Mouse (Mus musculus): ENCODE results near the gene Cldn24. TPM values are rescaled to one million over a fixed set of nuclear protein-coding genes. Genes with fewer than 3 reads are reported as not detected.
A peak's percentile ranks its signal among the peaks of the same experiment; 100 is the strongest.

Cldn24 gene
- polyA plus RNA-seq, 1 experiment = not detected

DNA sequence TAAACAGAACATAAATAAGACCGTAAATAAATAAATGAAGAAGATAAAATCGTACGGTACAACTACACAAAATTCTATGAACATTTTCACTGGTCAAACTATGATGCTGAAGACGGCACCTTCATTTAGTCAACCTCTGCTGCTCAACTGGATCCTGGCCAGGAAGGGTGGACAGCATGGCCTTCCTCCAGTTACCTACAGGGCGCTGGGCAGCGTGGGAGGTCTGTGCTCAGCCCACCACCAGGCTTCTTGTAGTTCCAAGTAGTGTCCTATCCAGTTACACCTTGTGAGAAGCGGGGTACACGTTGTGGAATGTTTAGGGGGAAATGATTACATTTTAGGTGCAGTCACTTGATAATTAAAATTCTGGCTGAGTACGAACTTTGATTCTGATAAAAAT is 5.0 kb downstream of the Cldn24 start:
- no peak overlapping the region for H3K4me3 ChIP-seq
- TF ChIP-seq TCF3 (IDR thresholded peaks at IDR 0.05; ENCODE audit: insufficient read length, low read depth) = no peak
- no peak overlapping the region for H3K4me2 ChIP-seq (ENCODE audit: low read depth)

DNA sequence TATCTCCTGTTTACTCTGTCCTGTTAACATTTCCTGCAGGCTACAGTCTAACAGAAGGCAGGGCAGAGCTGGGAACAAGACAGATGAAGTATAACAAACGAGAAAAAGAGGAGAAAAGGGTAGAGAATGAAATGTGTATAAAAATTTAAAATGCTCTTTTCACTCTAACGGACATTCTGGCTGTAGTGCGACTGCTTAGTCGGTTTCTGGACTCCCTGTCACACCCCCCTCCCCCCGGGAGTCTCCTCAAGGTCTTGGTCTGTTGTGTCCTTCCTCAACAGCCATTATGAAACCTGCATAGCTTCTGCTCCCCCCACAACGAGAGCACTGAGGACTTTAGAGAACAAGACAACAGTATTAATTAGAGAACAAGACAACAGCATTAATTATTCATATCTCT is 10.7 kb downstream of the Cldn24 start:
- Histone ChIP-seq H3K4me2 (ENCODE audit: low read depth) (no peak overlapping the region), H3K79me2 (ENCODE audit: control insufficient read depth, insufficient read depth) (no peaks in the 10 kb centered on the region), H3K27me3 (ENCODE audit: control insufficient read depth, insufficient read depth, insufficient read length) (no peaks in the 10 kb centered on the region), H3K4me3 (no peak overlapping the region), H3ac (ENCODE audit: control insufficient read depth, insufficient read length) (no peak overlapping the region), H3K36me3 (ENCODE audit: control insufficient read depth, insufficient read depth) (peaks cover 16% of the 10 kb centered on the region)
- TF ChIP-seq E2F4 (IDR thresholded peaks at IDR 0.05; ENCODE audit: insufficient read depth) = no peak

More for the DNA sequence above, 5.0 kb downstream of the Cldn24 start:
- no peak overlapping the region for H3ac ChIP-seq (ENCODE audit: control insufficient read depth, insufficient read length)
- H3K36me3 ChIP-seq (ENCODE audit: control insufficient read depth, insufficient read depth) = peaks cover 16% of the 10 kb centered on the region
- H3K79me2 ChIP-seq (ENCODE audit: control insufficient read depth, insufficient read depth) = no peaks in the 10 kb centered on the region
- no peaks in the 10 kb centered on the region for H3K27me3 ChIP-seq (ENCODE audit: control insufficient read depth, insufficient read depth, insufficient read length)

DNA sequence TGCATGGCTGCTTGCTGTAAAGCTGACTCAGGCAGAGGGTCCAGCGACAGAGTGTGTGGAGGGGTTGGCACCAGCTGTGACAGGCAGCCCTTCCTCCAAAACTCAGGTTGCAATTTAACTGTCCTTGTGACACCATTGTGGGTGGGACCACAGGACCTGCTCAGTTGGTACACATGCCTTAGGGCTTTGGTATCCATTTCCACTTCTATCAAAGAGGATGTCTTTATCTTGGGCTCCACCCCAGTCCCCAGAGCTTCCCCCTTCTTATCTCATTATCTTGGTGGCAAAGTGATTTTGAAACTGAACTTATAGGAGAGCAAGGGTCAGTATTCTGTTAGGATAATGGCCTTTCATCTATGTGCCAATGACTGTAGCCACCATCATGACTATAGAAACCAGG is 12.0 kb downstream of the Cldn24 start:
- TF ChIP-seq SRF (IDR thresholded peaks at IDR 0.05; ENCODE audit: control insufficient read depth, insufficient read length, low read depth) = no peak
- Histone ChIP-seq H3ac (ENCODE audit: control insufficient read depth, insufficient read length) (no peak overlapping the region), H3K4me3 (no peak overlapping the region), H3K79me2 (ENCODE audit: control insufficient read depth, insufficient read depth) (no peaks in the 10 kb centered on the region), H3K36me3 (ENCODE audit: control insufficient read depth, insufficient read depth) (peaks cover 14% of the 10 kb centered on the region), H3K4me2 (ENCODE audit: low read depth) (no peak overlapping the region), H3K27me3 (ENCODE audit: control insufficient read depth, insufficient read depth, insufficient read length) (no peaks in the 10 kb centered on the region)

DNA sequence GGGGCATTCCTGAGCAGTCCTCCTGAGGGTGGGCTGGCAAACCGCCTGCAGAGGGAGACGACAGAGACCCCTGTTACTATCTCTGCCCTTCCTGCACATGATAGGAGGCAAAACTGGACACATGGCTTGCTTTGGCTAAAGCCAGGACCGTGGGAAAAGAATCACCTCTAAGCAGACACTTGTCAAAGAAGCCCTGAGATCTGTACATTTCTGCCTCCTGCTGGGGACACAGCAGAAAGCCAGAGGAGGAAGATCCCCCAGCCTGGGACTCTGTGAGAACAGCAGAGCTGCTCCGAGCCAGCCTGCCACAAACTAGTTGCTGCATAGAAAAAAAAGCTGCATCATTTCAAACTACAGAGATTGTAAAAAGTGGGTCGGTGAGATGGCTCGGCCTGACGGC is 21.1 kb downstream of the Cldn24 start:
- TF ChIP-seq SRF (IDR thresholded peaks at IDR 0.05; ENCODE audit: control insufficient read depth, insufficient read length, low read depth) (no peak), USF1 (IDR thresholded peaks at IDR 0.05; ENCODE audit: low read depth) (no peak), TCF3 (IDR thresholded peaks at IDR 0.05; ENCODE audit: insufficient read length, low read depth) (no peak), POLR2AphosphoS2 (IDR thresholded peaks at IDR 0.05; ENCODE audit: insufficient read length, low read depth) (no peak), MYOG (IDR thresholded peaks at IDR 0.05; ENCODE audit: control insufficient read depth in 1 of 3, insufficient read depth in 1 of 3, insufficient read length in 2 of 3, low read depth in 2 of 3) (no peak)
- no peaks in the 10 kb centered on the region for H3K27me3 ChIP-seq (ENCODE audit: control insufficient read depth, insufficient read depth, insufficient read length)
- H3K79me2 ChIP-seq (ENCODE audit: control insufficient read depth, insufficient read depth) = no peaks in the 10 kb centered on the region
- peaks cover 31% of the 10 kb centered on the region for H3K36me3 ChIP-seq (ENCODE audit: control insufficient read depth, insufficient read depth)
- no peak overlapping the region for H3K4me3 ChIP-seq
- no peak overlapping the region for H3ac ChIP-seq (ENCODE audit: control insufficient read depth, insufficient read length)
- H3K4me2 ChIP-seq (ENCODE audit: low read depth) = no peak overlapping the region

DNA sequence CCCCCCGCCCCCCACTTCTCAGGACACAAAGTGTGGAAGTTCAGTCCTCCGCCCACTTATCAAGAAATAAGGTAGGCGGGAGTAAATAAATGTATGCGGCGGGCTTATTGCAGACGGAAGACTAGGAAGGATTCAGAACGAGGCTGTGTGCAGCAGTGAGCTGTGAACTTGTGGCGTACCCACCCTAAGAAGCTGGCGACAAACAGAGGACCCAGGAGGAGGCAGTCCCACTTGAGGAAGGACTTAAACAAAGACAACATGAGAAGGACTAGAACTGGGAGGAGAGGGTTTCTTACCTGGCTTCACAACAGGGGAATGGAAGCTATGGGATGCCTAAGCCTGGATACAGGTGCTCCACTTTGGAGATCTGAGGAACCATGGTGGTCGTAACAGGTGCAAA is 21.7 kb downstream of the Cldn24 start:
- Histone ChIP-seq H3K27me3 (ENCODE audit: control insufficient read depth, insufficient read depth, insufficient read length) (no peaks in the 10 kb centered on the region), H3ac (ENCODE audit: control insufficient read depth, insufficient read length) (no peak overlapping the region), H3K79me2 (ENCODE audit: control insufficient read depth, insufficient read depth) (no peaks in the 10 kb centered on the region), H3K36me3 (ENCODE audit: control insufficient read depth, insufficient read depth) (peaks cover 31% of the 10 kb centered on the region), H3K4me3 (no peak overlapping the region), H3K4me2 (ENCODE audit: low read depth) (no peak overlapping the region)
- TF ChIP-seq SRF (IDR thresholded peaks at IDR 0.05; ENCODE audit: control insufficient read depth, insufficient read length, low read depth) (no peak), MYOG (IDR thresholded peaks at IDR 0.05; ENCODE audit: control insufficient read depth in 1 of 3, insufficient read depth in 1 of 3, insufficient read length in 2 of 3, low read depth in 2 of 3) (no peak), POLR2A (IDR thresholded peaks at IDR 0.05; ENCODE audit: insufficient read length, low read depth) (no peak), MYOD1 (IDR thresholded peaks at IDR 0.05; ENCODE audit: control insufficient read depth in 1 of 3, insufficient read length in 2 of 3, low read depth in 2 of 3) (no peak), TCF12 (IDR thresholded peaks at IDR 0.05; ENCODE audit: insufficient read depth, poor library complexity, severe bottlenecking) (no peak), CEBPB (IDR thresholded peaks at IDR 0.05; ENCODE audit: insufficient read depth, poor library complexity, severe bottlenecking) (no peak)

DNA sequence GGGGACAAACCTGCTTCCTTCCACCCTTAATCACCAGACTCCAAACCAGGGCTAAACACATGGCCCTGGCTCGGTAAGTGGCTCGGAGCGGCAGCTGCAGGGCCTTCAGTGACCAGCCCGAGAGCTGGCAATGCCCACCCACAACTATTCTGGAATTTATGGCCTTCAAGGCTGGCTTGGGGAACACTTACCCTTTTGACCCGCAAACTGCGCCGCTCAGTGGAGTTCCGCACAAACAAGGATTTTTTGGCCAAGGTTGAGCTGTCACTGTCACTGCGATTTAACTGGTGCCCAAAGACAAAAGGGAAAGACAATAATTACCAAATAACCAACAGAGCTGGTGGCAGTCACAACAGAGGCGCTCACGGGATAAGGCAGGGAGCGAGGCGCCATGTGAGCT is 24.0 kb downstream of the Cldn24 start:
- Histone ChIP-seq H3K4me2 (ENCODE audit: low read depth) (no peak overlapping the region), H3ac (ENCODE audit: control insufficient read depth, insufficient read length) (no peak overlapping the region), H3K27me3 (ENCODE audit: control insufficient read depth, insufficient read depth, insufficient read length) (no peaks in the 10 kb centered on the region), H3K4me3 (no peak overlapping the region), H3K79me2 (ENCODE audit: control insufficient read depth, insufficient read depth) (no peaks in the 10 kb centered on the region), H3K36me3 (ENCODE audit: control insufficient read depth, insufficient read depth) (peaks cover 32% of the 10 kb centered on the region)
- TF ChIP-seq MYOD1 (IDR thresholded peaks at IDR 0.05; ENCODE audit: control insufficient read depth in 1 of 3, insufficient read length in 2 of 3, low read depth in 2 of 3) = no peak
- peak in 2 of 3 experiments; percentile 13 to 36 for TF ChIP-seq MYOG (IDR thresholded peaks at IDR 0.05; ENCODE audit: control insufficient read depth in 1 of 3, insufficient read depth in 1 of 3, insufficient read length in 2 of 3, low read depth in 2 of 3)

DNA sequence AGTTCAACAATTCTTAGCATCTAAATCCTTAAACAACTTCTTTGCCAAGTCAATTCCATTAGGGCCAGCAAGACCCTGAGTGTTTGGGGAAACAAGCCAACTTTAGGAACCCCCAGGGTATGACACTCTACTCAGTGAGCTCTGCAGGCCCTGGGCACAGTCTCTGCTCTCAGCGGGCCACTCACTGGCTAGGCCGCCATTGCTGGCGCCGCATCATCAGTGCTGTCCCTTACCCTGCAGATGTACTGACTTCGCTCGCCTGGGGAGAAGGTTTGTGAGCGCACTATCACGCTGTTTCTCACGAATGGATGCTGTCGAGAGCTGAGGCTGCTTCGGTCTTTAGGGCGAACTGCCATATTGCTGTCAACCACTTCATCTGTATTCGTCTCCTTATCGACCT is 25.2 kb downstream of the Cldn24 start:
- Histone ChIP-seq H3K4me2 (ENCODE audit: low read depth) (no peak overlapping the region), H3K36me3 (ENCODE audit: control insufficient read depth, insufficient read depth) (peaks cover 29% of the 10 kb centered on the region), H3K79me2 (ENCODE audit: control insufficient read depth, insufficient read depth) (no peaks in the 10 kb centered on the region), H3K4me3 (no peak overlapping the region), H3ac (ENCODE audit: control insufficient read depth, insufficient read length) (no peak overlapping the region), H3K27me3 (ENCODE audit: control insufficient read depth, insufficient read depth, insufficient read length) (no peaks in the 10 kb centered on the region)
- TF ChIP-seq USF1 (IDR thresholded peaks at IDR 0.05; ENCODE audit: low read depth) (no peak), TCF3 (IDR thresholded peaks at IDR 0.05; ENCODE audit: insufficient read length, low read depth) (no peak), TCF12 (IDR thresholded peaks at IDR 0.05; ENCODE audit: insufficient read depth, poor library complexity, severe bottlenecking) (no peak), CEBPB (IDR thresholded peaks at IDR 0.05; ENCODE audit: insufficient read depth, poor library complexity, severe bottlenecking) (no peak), MAX (IDR thresholded peaks at IDR 0.05; ENCODE audit: low read depth) (no peak), POLR2AphosphoS2 (IDR thresholded peaks at IDR 0.05; ENCODE audit: insufficient read length, low read depth) (no peak), MYOD1 (IDR thresholded peaks at IDR 0.05; ENCODE audit: control insufficient read depth in 1 of 3, insufficient read length in 2 of 3, low read depth in 2 of 3) (no peak), E2F4 (IDR thresholded peaks at IDR 0.05; ENCODE audit: insufficient read depth) (no peak), REST (IDR thresholded peaks at IDR 0.05; ENCODE audit: insufficient read depth, insufficient read length) (no peak), POLR2A (IDR thresholded peaks at IDR 0.05; ENCODE audit: insufficient read length, low read depth) (no peak), MYOG (IDR thresholded peaks at IDR 0.05; ENCODE audit: control insufficient read depth in 1 of 3, insufficient read depth in 1 of 3, insufficient read length in 2 of 3, low read depth in 2 of 3) (no peak), SRF (IDR thresholded peaks at IDR 0.05; ENCODE audit: control insufficient read depth, insufficient read length, low read depth) (no peak)

Data from myocyte (in vitro differentiated cells).